Mouse (Mus musculus) layer of hippocampus, adult 6 months (tissue): ENCODE measurements around the gene Fam173b. TPM values are rescaled to one million over a fixed set of nuclear protein-coding genes. Genes with fewer than 3 reads are reported as not detected.

Experiments
- long read RNA-seq, 2 experiments: library from polyadenylated mRNA; unstranded; transcript quantifications; one replicate each; pipeline ENCODE4 v2.0.0; 2019 to 2020
- polyA plus RNA-seq: library from polyadenylated mRNA; unstranded; fragments of <200 nt; fragmentation: Nextera tagmentation; gene quantifications from 2 replicates; pipeline ENCODE4 v1.2.3, GENCODE M21; 2021

Gene Fam173b
- 14.4 and 16.3 TPM in 2 replicates for polyA plus RNA-seq
- long read RNA-seq, experiment 1, full-length matches to known transcripts, result 17 of 21 reads
- long read RNA-seq, experiment 1, partial matches to known transcripts, result 1 of 21 reads
- long read RNA-seq, experiment 1, other reads (novel, unspliced or antisense), result 3 of 21 reads
- long read RNA-seq, experiment 2, full-length matches to known transcripts, result 19 of 25 reads
- long read RNA-seq, experiment 2, partial matches to known transcripts, result 1 of 25 reads
- long read RNA-seq, experiment 2, other reads (novel, unspliced or antisense), result 5 of 25 reads

GRCm38 (mm10) chr15:31601646-31602374 lies at the start of gene Fam173b, which contains the start of gene Cct5:
TSS of gene Fam173b (plus strand) at chr15:31601852.
TSS of gene Cct5 (minus strand) at chr15:31601804.

GRCm38 (mm10) chr15:31565184-31565583 lies 36.5 kb upstream of the Fam173b start, which contains the start of gene Cmbl:
TSS of gene Cmbl (plus strand) at chr15:31565389.

Other genes with a start within 250 kb of the Fam173b start
- gene Ankrd33b, start 234.1 kb upstream of the Fam173b start, polyA plus RNA-seq, result 11.2 and 13.3 TPM in 2 replicates
- gene Ropn1l, start 148.1 kb upstream of the Fam173b start, polyA plus RNA-seq, result 3.7 and 3.9 TPM in 2 replicates
- 30.9 and 36.1 TPM in 2 replicates for gene March6, start 70.8 kb upstream of the Fam173b start, polyA plus RNA-seq
- gene Cmbl, start 36.5 kb upstream of the Fam173b start, polyA plus RNA-seq, result 22.0 and 26.7 TPM in 2 replicates
- gene Cct5, start within 50 bp of the Fam173b start, polyA plus RNA-seq, result 355 and 374 TPM in 2 replicates